Mouse (Mus musculus) cerebellum, postnatal 25 days (tissue): Measurements from ENCODE around the gene Vmn1r54.
A peak's percentile ranks its signal among the peaks of the same experiment; 100 is the strongest.
"Not testable (repeated sequence)": the region's sequence is repeated elsewhere in the genome, so short reads cannot be mapped to it uniquely, and the experiment has no call there.

Experiments used
- DNase-seq, 2 experiments: peaks; one replicate each; pipeline ENCODE4 v3.0.0; 2021; ENCODE audit warnings: mixed read lengths in 2 of 2

The Vmn1r54 gene

GRCm38 (mm10) chr6:90246000-90246399 lies at the start of gene Vmn1r54:
Gene Vmn1r54, plus strand, starts transcription at chr6:90246300.
- DNase-seq, result no peak

GRCm38 (mm10) chr6:90202493-90202892 lies 43.6 kb upstream of the Vmn1r54 start, which contains the start of gene V1ra8:
Gene V1ra8, plus strand, starts transcription at chr6:90202793.
- not testable (repeated sequence) for DNase-seq

GRCm38 (mm10) chr6:90224338-90224737 lies 21.8 kb upstream of the Vmn1r54 start, which contains the start of gene Vmn1r53:
Gene Vmn1r53, minus strand, starts transcription at chr6:90224438.
- no peak for DNase-seq

GRCm38 (mm10) chr6:90232114-90232513 lies 14.0 kb upstream of the Vmn1r54 start:
- not testable (repeated sequence) for DNase-seq

GRCm38 (mm10) chr6:90232681-90233080 lies 13.4 kb upstream of the Vmn1r54 start:
- DNase-seq, result no peak

- DNase-seq, result no peak
Observed at GRCm38 (mm10) chr6:90244019-90244418, 2.1 kb upstream of the Vmn1r54 start.

GRCm38 (mm10) chr6:90288265-90288664 lies 42.2 kb downstream of the Vmn1r54 start:
- peak in 1 of 2 experiments; percentile 15 for DNase-seq

- no peak for DNase-seq
Observed at GRCm38 (mm10) chr6:90300919-90301318, 54.8 kb downstream of the Vmn1r54 start, which contains the start of gene BC048671. Gene BC048671, plus strand, starts transcription at chr6:90301219.

GRCm38 (mm10) chr6:90306315-90306975 lies 60.3 kb downstream of the Vmn1r54 start:
- DNase-seq, result no peak

- DNase-seq, result no peak
Observed at GRCm38 (mm10) chr6:90308839-90309778, 63.0 kb downstream of the Vmn1r54 start.

- no peak for DNase-seq
Observed at GRCm38 (mm10) chr6:90315961-90316360, 69.9 kb downstream of the Vmn1r54 start.

GRCm38 (mm10) chr6:90317510-90318258 lies 71.6 kb downstream of the Vmn1r54 start:
- DNase-seq, result no peak

- DNase-seq, result no peak
Observed at GRCm38 (mm10) chr6:90319019-90319418, 72.9 kb downstream of the Vmn1r54 start.

GRCm38 (mm10) chr6:90319475-90320191 lies 73.5 kb downstream of the Vmn1r54 start:
- no peak for DNase-seq

- no peak for DNase-seq
Observed at GRCm38 (mm10) chr6:90320429-90320828, 74.3 kb downstream of the Vmn1r54 start.
